In genomic region chr10:59430701-59431218, GRCm38 (mm10) we compare ENCODE assay signal across 1 mouse cellular context.
TF ChIP-seq lines count a peak whose summit lies in the region.

No protein-coding gene starts in this region.

TF ChIP-seq in CH12.LX, 34 proteins besides CTCF, POLR2A, EP300 and RAD21 (continued from another document):
- TF ChIP-seq MAZ (IDR thresholded peaks at IDR 0.05; ENCODE audit: low read depth, low read length) = 0 out of 2 replicates have a peak, but pooled peaks have one; percentile 21
- peak; percentile 15; the same call in 1 of the 2 replicates for TF ChIP-seq ELF1 (IDR thresholded peaks at IDR 0.05; ENCODE audit: low read depth, low read length)
- TF ChIP-seq MAFK (IDR thresholded peaks at IDR 0.05; ENCODE audit: insufficient replicate concordance, low read length) = peak; percentile 41; the same call in 1 of the 2 replicates
- peak; percentile 37; the same call in 1 of the 2 replicates for TF ChIP-seq SIN3A (IDR thresholded peaks at IDR 0.05; ENCODE audit: low read length)
- TF ChIP-seq CHD2 (IDR thresholded peaks at IDR 0.05; ENCODE audit: low read length) = peak; percentile 14; the same call in 1 of the 2 replicates
- TF ChIP-seq ETS1 (conservative IDR thresholded peaks at IDR 0.05; ENCODE audit: low read depth, low read length) = peak; percentile 83
- peak; percentile 39; the same call in 1 of the 2 replicates for TF ChIP-seq JUND (conservative IDR thresholded peaks at IDR 0.05; ENCODE audit: low read depth, low read length)
- TF ChIP-seq MAX (IDR thresholded peaks at IDR 0.05; ENCODE audit: low read length) = no peak
- TF ChIP-seq TBP (conservative IDR thresholded peaks at IDR 0.05; ENCODE audit: low read depth, low read length) = 0 out of 2 replicates have a peak, but pooled peaks have one; percentile 41
- TF ChIP-seq POLR2AphosphoS2 (IDR thresholded peaks at IDR 0.05; ENCODE audit: low read depth, low read length) = no peak
- no peak for TF ChIP-seq HCFC1 (IDR thresholded peaks at IDR 0.05; ENCODE audit: low read depth, low read length)
- TF ChIP-seq SMC3 (IDR thresholded peaks at IDR 0.05; ENCODE audit: low read depth, low read length) = no peak
